Mouse (Mus musculus) megakaryocyte, adult 5-6 weeks (primary cell): ENCODE measurements around the gene Ap2a1. TPM values are rescaled to one million over a fixed set of nuclear protein-coding genes. Genes with fewer than 3 reads are reported as not detected.

Experiments used
- ATAC-seq: 2 replicates; pipeline ENCODE4 v1.8.0; 2016; ENCODE audit warnings: mild to moderate bottlenecking, inconsistent platforms; ENCODE audit not compliant: poor library complexity, severe bottlenecking
- total RNA-seq, 2 experiments: library from RNA; stranded (forward) in 1 of 2; stranded (reverse) in 1 of 2; fragments of 153-499, 151-499 nt in 1 of 2; fragments of 221-1000, 200-1000 nt in 1 of 2; gene quantifications; 2 replicates each; pipeline versions ENCODE4 v1.2.3 to v1.2.4; 2015 to 2017

Ap2a1 gene
- total RNA-seq, 2 experiments from 2014 or later: 20.2 to 33.2 TPM

- no peak for ATAC-seq
Measured at GRCm38 (mm10) chr7:44852259-44853027, 76.9 kb downstream of the Ap2a1 start.

DNA sequence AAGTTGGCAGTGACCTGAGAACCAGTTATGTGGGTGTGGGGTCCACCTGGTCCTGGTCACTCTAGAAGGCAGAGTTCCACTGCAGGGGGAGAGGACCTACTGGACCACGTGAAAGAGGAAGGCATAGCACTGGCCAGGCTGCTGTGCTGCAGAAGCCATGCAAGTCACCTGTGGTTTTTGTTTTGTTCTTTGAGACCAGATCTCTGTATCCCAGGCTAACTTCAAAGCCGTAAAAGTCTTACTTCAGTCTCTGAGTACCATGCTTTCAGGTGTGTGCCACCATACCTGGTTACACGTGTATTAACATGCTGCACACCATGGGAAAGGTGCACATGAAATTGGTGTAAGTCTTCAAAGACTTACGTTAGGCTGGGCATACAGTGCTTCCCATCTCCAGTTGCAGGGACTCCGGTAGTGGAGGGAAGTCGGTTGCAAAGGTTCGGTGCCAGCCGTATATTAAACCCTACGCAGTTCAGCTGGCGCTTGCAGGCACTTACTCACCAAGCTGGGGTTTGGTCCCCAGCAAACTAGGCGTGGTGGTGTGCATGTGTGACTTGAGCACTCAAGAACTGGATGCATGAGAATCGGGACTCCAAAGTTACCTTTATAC lies 77.6 kb downstream of the Ap2a1 start:
- no peak for ATAC-seq

DNA sequence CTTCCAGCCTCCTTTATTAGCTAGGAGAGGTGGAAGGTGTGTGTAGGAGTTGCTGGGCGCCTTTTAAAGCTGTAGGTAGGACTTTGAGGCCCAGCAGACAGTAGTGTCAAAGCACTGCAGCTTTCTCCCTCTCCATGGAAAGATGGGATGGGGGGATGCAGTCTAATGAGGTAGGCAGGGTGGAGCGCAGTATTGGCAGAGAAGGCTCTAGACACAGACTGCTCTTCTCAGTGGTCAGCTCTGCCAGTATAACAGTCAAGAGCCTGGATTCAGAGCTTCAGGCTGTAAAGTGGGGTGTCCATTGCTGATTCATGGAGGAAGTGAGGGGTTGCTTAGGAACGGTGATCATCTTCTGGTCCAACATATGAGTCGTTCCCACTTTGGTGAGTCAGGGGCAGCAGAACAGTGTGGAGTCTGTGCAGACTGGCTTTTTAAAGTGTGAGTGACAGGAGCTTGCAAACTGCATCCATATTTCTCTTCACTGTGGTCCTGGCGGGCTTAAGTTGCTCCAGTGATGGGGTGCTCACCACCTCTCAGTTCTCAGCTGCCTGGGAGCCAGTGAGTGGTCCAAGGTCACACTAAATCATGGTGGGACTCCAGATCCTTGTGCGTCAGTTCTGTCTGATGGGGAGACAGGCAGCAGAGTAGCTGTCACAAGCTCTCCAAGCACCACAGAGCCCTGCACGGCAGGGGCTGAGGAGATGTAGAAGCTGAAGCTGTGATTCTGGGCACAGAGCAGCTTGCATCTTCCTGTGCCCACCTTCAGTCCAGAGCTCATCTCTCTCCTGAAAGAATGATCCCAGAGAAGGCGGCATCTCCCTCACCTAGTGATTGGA lies 78.3 kb downstream of the Ap2a1 start:
- ATAC-seq: no peak

Other genes starting within 250 kb of the Ap2a1 start
Only the 30 nearest of the 31 such genes appear.
- not detected in 2 replicates for gene Izumo2, start 220.8 kb downstream of the Ap2a1 start, total RNA-seq (2015)
- gene Izumo2, start 220.8 kb downstream of the Ap2a1 start, total RNA-seq (2017): not detected in 2 replicates
- gene Vrk3, start 181.1 kb downstream of the Ap2a1 start, total RNA-seq (2015): 48.8 and 53.1 TPM in 2 replicates
- gene Vrk3, start 181.1 kb downstream of the Ap2a1 start, total RNA-seq (2017): 51.5 and 52.3 TPM in 2 replicates
- 1.4 and 1.5 TPM in 2 replicates for gene Zfp473, start 178.4 kb downstream of the Ap2a1 start, total RNA-seq (2015)
- 1.8 and 2.3 TPM in 2 replicates for gene Zfp473, start 178.4 kb downstream of the Ap2a1 start, total RNA-seq (2017)
- 25.3 and 28.5 TPM in 2 replicates for gene Nup62, start 113.4 kb downstream of the Ap2a1 start, total RNA-seq (2015)
- 55.7 and 65.8 TPM in 2 replicates for gene Nup62, start 113.4 kb downstream of the Ap2a1 start, total RNA-seq (2017)
- gene Il4i1, start 113.1 kb downstream of the Ap2a1 start, total RNA-seq (2015): 0.38 and 1.9 TPM in 2 replicates
- 1.5 TPM in 1 of 2 replicates, not detected in the other for gene Il4i1, start 113.1 kb downstream of the Ap2a1 start, total RNA-seq (2017)
- 2.1 and 2.6 TPM in 2 replicates for gene Atf5, start 112.8 kb downstream of the Ap2a1 start, total RNA-seq (2015)
- gene Atf5, start 112.8 kb downstream of the Ap2a1 start, total RNA-seq (2017): 1.9 and 5.3 TPM in 2 replicates
- 4.7 and 6.5 TPM in 2 replicates for gene Akt1s1, start 80.5 kb downstream of the Ap2a1 start, total RNA-seq (2015)
- 8.0 and 9.6 TPM in 2 replicates for gene Akt1s1, start 80.5 kb downstream of the Ap2a1 start, total RNA-seq (2017)
- gene Tbc1d17, start 80.4 kb downstream of the Ap2a1 start, total RNA-seq (2015): 12.5 and 17.6 TPM in 2 replicates
- 13.0 and 14.8 TPM in 2 replicates for gene Tbc1d17, start 80.4 kb downstream of the Ap2a1 start, total RNA-seq (2017)
- 75.1 and 89.7 TPM in 2 replicates for gene Pnkp, start 72.4 kb downstream of the Ap2a1 start, total RNA-seq (2015)
- gene Pnkp, start 72.4 kb downstream of the Ap2a1 start, total RNA-seq (2017): 109 and 129 TPM in 2 replicates
- 21.3 and 29.0 TPM in 2 replicates for gene Ptov1, start 59.7 kb downstream of the Ap2a1 start, total RNA-seq (2015)
- gene Ptov1, start 59.7 kb downstream of the Ap2a1 start, total RNA-seq (2017): 5.9 and 8.7 TPM in 2 replicates
- 19.4 and 23.7 TPM in 2 replicates for gene Med25, start 36.8 kb downstream of the Ap2a1 start, total RNA-seq (2015)
- gene Med25, start 36.8 kb downstream of the Ap2a1 start, total RNA-seq (2017): 8.6 and 9.0 TPM in 2 replicates
- 4.6 and 4.7 TPM in 2 replicates for gene Fuz, start 33.4 kb downstream of the Ap2a1 start, total RNA-seq (2015)
- gene Fuz, start 33.4 kb downstream of the Ap2a1 start, total RNA-seq (2017): 11.1 and 11.3 TPM in 2 replicates
- gene Tsks, start 13.7 kb upstream of the Ap2a1 start, total RNA-seq (2015): not detected in 2 replicates
- not detected in 2 replicates for gene Tsks, start 13.7 kb upstream of the Ap2a1 start, total RNA-seq (2017)
- not detected in 2 replicates for gene Cpt1c, start 45.4 kb upstream of the Ap2a1 start, total RNA-seq (2015)
- gene Cpt1c, start 45.4 kb upstream of the Ap2a1 start, total RNA-seq (2017): 0.12 TPM in 1 of 2 replicates, not detected in the other
- gene Prmt1, start 57.1 kb upstream of the Ap2a1 start, total RNA-seq (2015): 48.4 and 55.7 TPM in 2 replicates
- 40.0 and 42.9 TPM in 2 replicates for gene Prmt1, start 57.1 kb upstream of the Ap2a1 start, total RNA-seq (2017)
- 60.8 and 76.8 TPM in 2 replicates for gene Irf3, start 68.2 kb upstream of the Ap2a1 start, total RNA-seq (2015)
- gene Irf3, start 68.2 kb upstream of the Ap2a1 start, total RNA-seq (2017): 84.8 and 89.4 TPM in 2 replicates
- 16.8 and 18.7 TPM in 2 replicates for gene Bcl2l12, start 69.2 kb upstream of the Ap2a1 start, total RNA-seq (2015)
- gene Bcl2l12, start 69.2 kb upstream of the Ap2a1 start, total RNA-seq (2017): 14.1 and 17.7 TPM in 2 replicates
- gene Scaf1, start 86.9 kb upstream of the Ap2a1 start, total RNA-seq (2015): 22.2 and 23.0 TPM in 2 replicates
- gene Scaf1, start 86.9 kb upstream of the Ap2a1 start, total RNA-seq (2017): 9.6 and 12.2 TPM in 2 replicates
- gene Rras, start 88.5 kb upstream of the Ap2a1 start, total RNA-seq (2015): 77.1 and 78.6 TPM in 2 replicates
- gene Rras, start 88.5 kb upstream of the Ap2a1 start, total RNA-seq (2017): 12.7 and 14.1 TPM in 2 replicates
- 15.4 and 16.3 TPM in 2 replicates for gene Prr12, start 123.4 kb upstream of the Ap2a1 start, total RNA-seq (2015)
- 1.9 and 3.0 TPM in 2 replicates for gene Prr12, start 123.4 kb upstream of the Ap2a1 start, total RNA-seq (2017)
- gene Nosip, start 132.9 kb upstream of the Ap2a1 start, total RNA-seq (2015): 41.4 and 46.3 TPM in 2 replicates
- gene Nosip, start 132.9 kb upstream of the Ap2a1 start, total RNA-seq (2017): 54.2 and 56.8 TPM in 2 replicates
- gene Prrg2, start 133.2 kb upstream of the Ap2a1 start, total RNA-seq (2015): 6.6 and 8.9 TPM in 2 replicates
- gene Prrg2, start 133.2 kb upstream of the Ap2a1 start, total RNA-seq (2017): 5.4 TPM in 2 replicates
- gene Rcn3, start 162.7 kb upstream of the Ap2a1 start, total RNA-seq (2015): 4.5 and 5.8 TPM in 2 replicates
- 7.8 and 18.1 TPM in 2 replicates for gene Rcn3, start 162.7 kb upstream of the Ap2a1 start, total RNA-seq (2017)
- gene Fcgrt, start 174.4 kb upstream of the Ap2a1 start, total RNA-seq (2015): 22.0 and 22.5 TPM in 2 replicates
- 64.1 and 69.0 TPM in 2 replicates for gene Fcgrt, start 174.4 kb upstream of the Ap2a1 start, total RNA-seq (2017)
- gene Rps11, start 194.9 kb upstream of the Ap2a1 start, total RNA-seq (2015): 2,516 and 2,663 TPM in 2 replicates
- 1,201 and 1,233 TPM in 2 replicates for gene Rps11, start 194.9 kb upstream of the Ap2a1 start, total RNA-seq (2017)
- 1,652 and 1,953 TPM in 2 replicates for gene Rpl13a, start 199.3 kb upstream of the Ap2a1 start, total RNA-seq (2015)
- 2,014 and 2,240 TPM in 2 replicates for gene Rpl13a, start 199.3 kb upstream of the Ap2a1 start, total RNA-seq (2017)
- gene Gm45713, start 206.7 kb upstream of the Ap2a1 start, total RNA-seq (2015): not detected in 2 replicates
- not detected in 2 replicates for gene Gm45713, start 206.7 kb upstream of the Ap2a1 start, total RNA-seq (2017)
- gene Flt3l, start 206.9 kb upstream of the Ap2a1 start, total RNA-seq (2015): 22.7 and 29.0 TPM in 2 replicates
- 17.4 and 17.6 TPM in 2 replicates for gene Flt3l, start 206.9 kb upstream of the Ap2a1 start, total RNA-seq (2017)
- gene Pih1d1, start 224.8 kb upstream of the Ap2a1 start, total RNA-seq (2015): 131 and 132 TPM in 2 replicates
- 43.9 and 51.4 TPM in 2 replicates for gene Pih1d1, start 224.8 kb upstream of the Ap2a1 start, total RNA-seq (2017)
- 68.0 and 72.0 TPM in 2 replicates for gene Aldh16a1, start 225.1 kb upstream of the Ap2a1 start, total RNA-seq (2015)
- 26.9 and 33.7 TPM in 2 replicates for gene Aldh16a1, start 225.1 kb upstream of the Ap2a1 start, total RNA-seq (2017)